Mouse (Mus musculus) kidney, embryonic 16.5 days (tissue): Measurements from ENCODE around the gene Gm10401. TPM values are rescaled to one million over a fixed set of nuclear protein-coding genes. Genes with fewer than 3 reads are reported as not detected.
A peak's percentile ranks its signal among the peaks of the same experiment; 100 is the strongest.

Source experiments
- ATAC-seq: fragments of 200-750 bp; cut with Nextera tagmentation; 2 replicates; pipeline ENCODE4 v1.8.0; 2017; ENCODE audit warnings: moderate TSS enrichment; ENCODE audit not compliant: low FRiP score, low TSS enrichment
- H3K27ac ChIP-seq: fragments of 300-500 bp; sonication (generic); 2 replicates; pipeline ENCODE4 v1.5.1; 2014; ENCODE audit warnings: low read length
- H3K27me3 ChIP-seq: fragments of 300-500 bp; sonication (generic); 2 replicates; pipeline ENCODE4 v1.6.1; 2014; ENCODE audit warnings: low read length, control low read depth, mixed read lengths; ENCODE audit not compliant: insufficient read depth
- H3K36me3 ChIP-seq: fragments of 300-500 bp; sonication (generic); 2 replicates; pipeline ENCODE4 v1.6.1; 2014; ENCODE audit warnings: low read length, control low read depth, mixed read lengths; ENCODE audit not compliant: insufficient read depth
- H3K4me1 ChIP-seq: fragments of 300-500 bp; sonication (generic); 2 replicates; pipeline ENCODE4 v1.6.1; 2014; ENCODE audit warnings: low read length, control low read depth, mixed read lengths; ENCODE audit not compliant: insufficient read depth
- H3K4me2 ChIP-seq: fragments of 300-500 bp; sonication (generic); replicated peaks from 2 replicates; pipeline ENCODE4 v1.6.1; 2014; ENCODE audit warnings: low read depth, low read length
- H3K4me3 ChIP-seq: fragments of 300-500 bp; sonication (generic); 2 replicates; pipeline ENCODE4 v1.5.1; 2014; ENCODE audit warnings: mild to moderate bottlenecking, low read length
- H3K9ac ChIP-seq: fragments of 300-500 bp; sonication (generic); replicated peaks from 2 replicates; pipeline ENCODE4 v1.6.1; 2014; ENCODE audit warnings: low read length
- H3K9me3 ChIP-seq: fragments of 300-500 bp; sonication (generic); 2 replicates; pipeline ENCODE4 v1.6.1; 2016; ENCODE audit warnings: low read length, control low read depth
- WGBS: fragments of 180-500 bp; shearing (Covaris S2); extraction: QIAGEN DNeasy Blood & Tissue Kit; methylation state at CpG from one replicate; pipeline ENCODE4 v1.1.7; 2014; 5-methylcytosine and 5-hydroxymethylcytosine counted together
- polyA plus RNA-seq: library from polyadenylated mRNA; unstranded; fragments of >200 nt; fragmentation: Nextera tagmentation; extraction: Ambion mirVana; gene quantifications from 2 replicates; pipeline ENCODE4 v1.2.1, GENCODE M21; 2015

The Gm10401 gene
- polyA plus RNA-seq, 1 experiment from 2014 or later: 28.2 TPM

DNA sequence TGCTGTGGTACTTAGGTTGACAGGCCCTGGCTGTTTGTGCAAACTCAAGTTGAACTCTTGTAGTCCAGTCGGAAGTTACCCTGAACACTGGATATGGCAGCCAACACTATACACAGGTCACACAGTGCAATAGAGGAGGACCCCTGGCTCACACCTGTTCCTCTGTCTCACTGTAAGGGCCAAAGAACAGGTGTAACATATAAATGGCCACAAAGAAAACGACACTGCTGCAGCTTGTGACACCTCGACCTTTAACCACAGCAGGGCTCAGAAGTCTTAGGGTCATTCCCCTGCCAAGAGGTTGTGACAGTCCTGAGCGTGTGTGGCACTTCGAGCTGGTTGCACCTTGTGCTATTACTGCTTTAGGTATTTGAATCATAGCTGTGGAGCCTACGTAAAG, 2.4 kb upstream of the Gm10401 start:
- Histone ChIP-seq H3K4me3 (no peak overlapping the region), H3K4me2 (no peak overlapping the region), H3K9me3 (no peaks in the 10 kb centered on the region), H3K9ac (no peak overlapping the region), H3K27me3 (no peaks in the 10 kb centered on the region), H3K36me3 (peaks cover 60% of the 10 kb centered on the region), H3K4me1 (no peaks in the 10 kb centered on the region), H3K27ac (no peak overlapping the region)
- no peak for ATAC-seq
- 68% methylated on average over 6 of the region's 6 CpGs for WGBS

DNA sequence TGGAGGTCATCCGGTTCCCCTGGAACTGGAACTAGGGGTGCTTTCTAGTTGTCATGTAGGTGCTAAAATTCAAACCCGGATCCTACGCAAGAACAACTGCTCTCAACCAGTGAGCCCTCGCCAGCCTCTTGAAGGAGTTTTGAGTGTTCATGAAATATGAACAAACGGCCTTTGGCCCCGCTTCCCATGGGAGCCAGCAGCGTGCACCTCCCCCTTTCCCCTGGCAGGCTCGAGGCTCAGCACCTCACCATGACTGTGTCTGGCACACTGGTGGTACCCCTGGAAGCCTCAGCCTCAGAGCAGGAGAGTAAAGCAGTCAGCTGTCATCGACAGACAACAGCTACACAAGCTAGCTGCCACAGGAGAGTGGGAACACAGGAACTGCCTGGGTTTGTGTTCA, 1.9 kb upstream of the Gm10401 start:
- Histone ChIP-seq H3K27me3 (no peaks in the 10 kb centered on the region), H3K9me3 (no peaks in the 10 kb centered on the region), H3K4me3 (no peak overlapping the region), H3K27ac (no peak overlapping the region), H3K4me1 (no peaks in the 10 kb centered on the region), H3K9ac (no peak overlapping the region), H3K4me2 (no peak overlapping the region), H3K36me3 (peaks cover 60% of the 10 kb centered on the region)
- ATAC-seq: no peak
- 78% methylated on average over 9 of the region's 9 CpGs for WGBS

DNA sequence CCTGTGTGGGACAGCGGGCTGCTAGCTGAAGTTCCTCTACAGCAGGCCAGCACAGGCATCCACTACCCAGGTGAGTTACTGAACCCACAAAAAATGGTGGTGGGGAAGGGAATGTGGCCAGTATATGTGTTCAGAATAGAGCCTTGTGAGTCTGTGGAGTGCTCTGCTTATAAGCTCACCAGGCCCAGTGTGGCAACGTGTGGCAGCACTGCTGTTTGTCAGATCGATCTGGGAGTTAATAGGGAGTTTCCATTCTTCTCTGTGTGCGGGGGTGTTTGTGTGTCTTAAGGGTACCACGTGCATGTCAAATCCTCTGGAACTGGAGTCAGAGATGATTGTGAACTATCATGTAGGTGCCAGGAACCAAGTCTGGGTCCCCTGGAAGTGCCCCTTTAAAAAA, 1.4 kb upstream of the Gm10401 start:
- Histone ChIP-seq H3K4me3 (no peak overlapping the region), H3K27ac (no peak overlapping the region), H3K9ac (no peak overlapping the region), H3K9me3 (no peaks in the 10 kb centered on the region), H3K4me2 (no peak overlapping the region), H3K36me3 (peaks cover 60% of the 10 kb centered on the region), H3K27me3 (no peaks in the 10 kb centered on the region), H3K4me1 (no peaks in the 10 kb centered on the region)
- no peak for ATAC-seq
- 80% methylated on average over 5 of the region's 5 CpGs for WGBS

DNA sequence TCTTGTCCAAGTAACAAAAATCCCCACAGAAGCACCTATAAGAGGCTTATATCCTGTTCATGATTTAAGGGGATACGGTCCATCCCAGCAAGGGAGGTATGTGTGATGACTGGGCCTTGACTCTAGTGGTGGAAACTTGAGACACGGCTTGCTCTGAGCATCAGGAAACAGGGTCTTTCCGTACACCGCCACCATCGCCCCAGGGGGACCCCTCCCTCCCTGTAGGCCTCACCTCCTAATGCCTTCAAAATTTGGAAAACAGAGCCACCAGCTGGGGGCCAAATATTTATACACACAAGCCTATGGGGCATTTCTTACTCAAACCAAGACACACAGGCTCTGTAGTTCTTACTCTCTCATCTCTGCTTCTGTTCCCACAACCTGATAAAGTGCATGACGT, 6.3 kb downstream of the Gm10401 start:
- Histone ChIP-seq H3K36me3 (peaks cover 66% of the 10 kb centered on the region), H3K9ac (no peak overlapping the region), H3K4me2 (no peak overlapping the region), H3K27ac (no peak overlapping the region), H3K4me3 (no peak overlapping the region), H3K4me1 (no peaks in the 10 kb centered on the region), H3K27me3 (no peaks in the 10 kb centered on the region), H3K9me3 (no peaks in the 10 kb centered on the region)
- no peak for ATAC-seq
- WGBS: 76% methylated on average over 6 of the region's 6 CpGs

DNA sequence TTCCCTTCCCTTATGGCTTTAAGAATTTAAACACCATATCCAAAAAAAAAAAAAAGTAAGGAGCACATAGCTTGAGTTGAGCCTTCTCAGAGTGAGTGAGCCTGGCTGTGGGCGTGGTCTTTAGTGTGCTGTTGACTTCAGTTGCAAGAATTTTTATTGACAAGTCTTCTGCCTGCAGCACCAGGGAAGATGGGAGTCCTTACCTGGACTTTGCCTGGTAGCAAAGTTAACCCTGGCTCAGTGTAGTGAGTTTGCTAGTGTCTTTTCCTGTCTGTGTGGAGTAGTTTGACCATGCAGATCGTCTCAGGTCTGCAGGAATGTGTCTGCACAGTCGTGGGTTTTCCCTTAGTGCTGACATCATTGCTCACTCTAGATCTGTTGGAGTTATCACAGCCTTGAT, 7.1 kb downstream of the Gm10401 start:
- Histone ChIP-seq H3K27me3 (no peaks in the 10 kb centered on the region), H3K9ac (no peak overlapping the region), H3K36me3 (peaks cover 70% of the 10 kb centered on the region), H3K4me1 (no peaks in the 10 kb centered on the region), H3K4me3 (no peak overlapping the region), H3K27ac (no peak overlapping the region), H3K9me3 (no peaks in the 10 kb centered on the region), H3K4me2 (no peak overlapping the region)
- ATAC-seq: no peak
- 73% methylated on average over 3 of the region's 3 CpGs for WGBS

DNA sequence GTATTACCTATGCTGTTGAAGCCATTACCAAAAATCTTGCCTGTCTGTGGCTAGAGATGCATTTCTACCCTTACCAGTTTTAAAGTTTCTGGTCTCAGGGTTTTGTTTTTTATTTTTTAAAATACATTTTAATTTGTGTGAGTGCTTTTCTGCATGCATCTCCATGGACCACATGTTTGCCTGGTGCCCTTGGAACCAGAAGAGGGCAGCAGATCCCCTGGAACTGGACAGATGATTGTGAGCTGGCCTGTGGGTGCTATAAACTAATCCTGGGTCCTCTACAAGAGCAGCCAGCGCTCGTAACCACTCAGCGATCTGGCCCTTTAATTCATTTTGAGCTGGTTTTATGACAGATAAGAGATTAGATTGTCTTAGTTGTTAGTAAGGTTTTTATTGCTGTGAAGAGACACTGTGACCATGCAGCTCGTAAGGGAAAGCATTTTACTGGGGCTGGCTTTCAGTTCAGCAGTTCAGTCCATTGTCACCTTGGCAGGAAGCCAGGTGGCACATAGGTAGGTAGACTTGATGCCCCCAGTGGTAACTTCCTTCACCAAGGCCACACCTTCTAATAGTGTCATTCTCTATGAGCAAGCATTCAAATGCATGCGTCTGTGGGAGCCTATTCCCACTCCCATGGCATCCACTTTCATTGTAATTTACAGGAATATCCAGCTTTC, 8.4 kb downstream of the Gm10401 start:
- H3K9me3 ChIP-seq: no peaks in the 10 kb centered on the region
- H3K9ac ChIP-seq: no peak overlapping the region
- peaks cover 64% of the 10 kb centered on the region for H3K36me3 ChIP-seq
- WGBS: 89% methylated on average over 5 of the region's 5 CpGs
- no peak overlapping the region for H3K4me2 ChIP-seq
- no peaks in the 10 kb centered on the region for H3K27me3 ChIP-seq
- H3K4me1 ChIP-seq: no peaks in the 10 kb centered on the region
- H3K27ac ChIP-seq: no peak overlapping the region
- no peak for ATAC-seq
- no peak overlapping the region for H3K4me3 ChIP-seq

DNA sequence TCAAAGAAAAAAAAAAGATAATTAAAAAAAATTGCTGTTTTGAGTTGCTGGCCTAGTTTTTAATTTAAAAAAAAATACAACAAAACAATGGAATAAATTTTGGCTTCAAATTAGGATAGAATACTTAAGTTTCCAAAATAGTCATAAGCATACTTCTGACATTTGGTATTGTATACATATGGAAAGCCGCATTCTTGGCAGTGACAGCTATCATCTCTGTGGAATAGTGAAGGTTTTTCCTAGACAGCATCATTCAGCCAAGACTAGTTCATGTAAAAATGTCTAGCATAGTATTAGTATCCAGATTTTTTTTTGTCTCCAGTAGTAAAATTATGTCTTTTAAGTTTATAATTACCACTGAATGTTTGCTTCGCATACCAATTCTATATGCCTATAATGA, 12.4 kb downstream of the Gm10401 start:
- Histone ChIP-seq H3K4me1 (no peaks in the 10 kb centered on the region), H3K9ac (no peak overlapping the region), H3K27me3 (no peaks in the 10 kb centered on the region), H3K36me3 (peaks cover 61% of the 10 kb centered on the region), H3K27ac (no peak overlapping the region), H3K4me3 (no peak overlapping the region), H3K4me2 (no peak overlapping the region), H3K9me3 (no peaks in the 10 kb centered on the region)
- no peak for ATAC-seq
- WGBS: 98% methylated on average over 2 of the region's 2 CpGs

DNA sequence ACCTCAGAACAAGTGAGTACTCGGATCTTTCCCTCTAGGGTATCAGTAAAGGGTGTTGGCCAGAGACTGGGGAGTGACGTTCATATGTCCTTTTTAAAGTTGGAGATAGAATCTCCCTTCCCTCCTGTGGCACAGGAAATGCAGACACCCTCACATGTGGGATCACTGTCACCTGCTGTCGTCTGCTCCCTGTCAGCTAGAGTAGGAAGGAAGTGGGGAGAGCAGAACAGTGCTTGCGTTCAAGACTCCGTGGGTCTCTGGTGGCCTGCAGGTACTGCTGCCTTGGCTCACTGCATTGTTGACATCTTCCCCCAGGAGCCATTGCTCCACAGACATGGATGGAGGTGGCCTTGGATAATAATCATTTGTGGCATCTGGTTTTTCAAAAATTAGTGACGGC, 14.6 kb downstream of the Gm10401 start:
- H3K36me3 ChIP-seq: peaks cover 41% of the 10 kb centered on the region
- H3K27ac ChIP-seq: no peak overlapping the region
- no peaks in the 10 kb centered on the region for H3K27me3 ChIP-seq
- H3K9ac ChIP-seq: no peak overlapping the region
- H3K9me3 ChIP-seq: no peaks in the 10 kb centered on the region
- no peaks in the 10 kb centered on the region for H3K4me1 ChIP-seq
- H3K4me3 ChIP-seq: no peak overlapping the region
- 82% methylated on average over 6 of the region's 6 CpGs for WGBS
- no peak for ATAC-seq
- no peak overlapping the region for H3K4me2 ChIP-seq

DNA sequence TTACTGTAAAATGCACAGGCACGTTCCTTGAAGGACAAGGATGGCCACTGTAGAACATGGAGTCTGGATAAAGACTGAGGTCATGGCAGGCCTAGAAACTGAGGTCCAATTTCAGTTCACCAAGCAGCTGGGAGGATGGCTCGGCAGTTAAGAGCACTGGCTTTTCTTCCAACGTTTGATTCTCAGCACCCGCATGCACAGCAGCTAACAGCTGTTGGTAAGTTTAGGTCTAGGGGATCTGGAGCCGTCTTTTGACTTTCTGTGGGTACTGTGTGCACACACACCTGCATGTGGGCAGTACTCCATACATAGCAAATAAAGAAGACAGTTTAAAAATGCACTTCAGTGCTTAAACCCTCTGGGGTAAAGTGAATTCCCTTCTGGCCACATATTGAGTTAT, 16.5 kb downstream of the Gm10401 start:
- no peaks in the 10 kb centered on the region for H3K9me3 ChIP-seq
- no peak for ATAC-seq
- H3K9ac ChIP-seq: no peak overlapping the region
- no peak overlapping the region for H3K4me3 ChIP-seq
- peak overlapping the region; percentile 31; the same call in 1 of the 2 replicates for H3K27ac ChIP-seq
- peaks cover 26% of the 10 kb centered on the region for H3K36me3 ChIP-seq
- H3K4me2 ChIP-seq: no peak overlapping the region
- no peaks in the 10 kb centered on the region for H3K27me3 ChIP-seq
- H3K4me1 ChIP-seq: no peaks in the 10 kb centered on the region
- 75% methylated on average over 5 of the region's 5 CpGs for WGBS

DNA sequence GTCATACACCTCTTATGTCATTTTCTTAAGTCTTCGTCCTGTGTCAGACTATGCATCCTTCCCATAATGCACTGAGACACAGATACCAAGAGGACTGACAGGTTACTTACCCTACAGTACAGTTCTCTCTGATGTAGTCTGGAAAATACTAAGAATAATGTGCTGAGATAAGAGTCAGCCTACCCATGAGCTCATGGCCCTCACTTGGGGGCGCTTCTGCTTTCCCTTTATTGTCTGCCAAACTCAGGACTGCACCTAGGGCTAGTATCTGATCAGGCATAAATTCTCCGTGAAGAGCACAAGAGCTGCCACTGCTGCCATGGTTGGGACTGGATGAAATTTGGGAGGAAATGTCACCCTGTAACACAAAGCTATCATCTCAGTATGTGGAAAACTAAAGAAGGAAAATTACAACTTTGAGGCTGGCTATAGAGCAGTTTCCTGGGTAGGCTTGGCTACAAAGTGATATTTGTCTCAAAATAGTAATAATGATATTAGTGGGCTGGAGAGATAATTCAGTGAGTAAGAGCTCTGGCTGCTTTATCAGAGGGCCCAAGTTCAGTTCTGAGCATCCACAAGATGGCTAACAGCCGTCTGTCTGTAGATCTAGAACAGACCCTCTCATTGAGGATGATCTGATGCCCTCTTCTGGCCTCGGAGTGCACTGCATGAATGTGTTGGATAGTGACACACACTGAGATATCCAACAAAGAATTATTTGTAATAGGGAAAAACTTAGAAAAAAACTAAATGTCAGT, 21.8 kb downstream of the Gm10401 start:
- Histone ChIP-seq H3K9me3 (no peaks in the 10 kb centered on the region), H3K27ac (no peak overlapping the region), H3K4me1 (peaks cover 22% of the 10 kb centered on the region), H3K27me3 (no peaks in the 10 kb centered on the region), H3K4me3 (no peak overlapping the region), H3K4me2 (no peak overlapping the region), H3K36me3 (peaks cover 13% of the 10 kb centered on the region), H3K9ac (no peak overlapping the region)
- 58% methylated on average over 5 of the region's 5 CpGs for WGBS
- ATAC-seq: no peak
